Mouse (Mus musculus): ENCODE data around the gene Zfhx3. TPM values are rescaled to one million over a fixed set of nuclear protein-coding genes. Genes with fewer than 3 reads are reported as not detected.

Zfhx3 gene
- polyA plus RNA-seq, 1 experiment from 2014 or later = 1.2 TPM

GRCm38 (mm10) chr8:108993718-108994117 lies 1051.3 kb downstream of the Zfhx3 start:
- Histone ChIP-seq H3K9me3 (replicated peaks; ENCODE audit: control insufficient read depth, low read length) (no peaks in the 10 kb centered on the region), H3K27me3 (ENCODE audit: control insufficient read depth, insufficient read depth, low read depth, low read length) (no peaks in the 10 kb centered on the region), H3K4me2 (ENCODE audit: low read depth, low read length) (no peak overlapping the region), H3K4me3 (ENCODE audit: low read depth, low read length) (no peak overlapping the region), H3K4me1 (ENCODE audit: control insufficient read depth, low read depth, low read length) (no peaks in the 10 kb centered on the region; the same call in 1 of the 2 replicates), H3K36me3 (ENCODE audit: control insufficient read depth, insufficient read depth) (no peaks in the 10 kb centered on the region), H3K9ac (ENCODE audit: low read depth, low read length) (no peak overlapping the region), H3K27ac (ENCODE audit: low read length) (no peak overlapping the region; the same call in 1 of the 2 replicates)
- WGBS (ENCODE audit: insufficient replicate concordance) = 28% methylated on average over 2 of the region's 2 CpGs
- no peak; the same call in 1 of the 2 replicates for ATAC-seq (ENCODE audit: low read depth)

DNA sequence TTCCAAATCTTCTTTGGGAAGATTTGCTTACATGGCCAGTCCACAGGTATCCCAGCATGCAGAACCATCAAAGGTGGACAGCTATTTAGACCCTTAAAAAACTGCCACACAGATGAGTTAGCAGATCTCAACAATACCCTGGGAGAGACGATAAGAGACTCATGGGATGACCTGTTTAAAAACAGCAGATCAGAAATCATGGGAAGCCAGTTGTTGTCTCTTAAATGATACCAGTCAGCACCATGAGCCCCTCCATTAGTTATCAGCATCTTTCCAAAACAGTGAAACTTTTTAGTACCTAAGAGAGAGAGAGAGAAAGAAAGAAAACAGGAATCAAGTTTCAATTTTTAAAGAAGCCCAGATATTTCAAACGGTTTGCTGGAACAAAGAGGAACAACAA lies 1051.7 kb downstream of the Zfhx3 start:
- H3K27me3 ChIP-seq (ENCODE audit: control insufficient read depth, insufficient read depth, low read depth, low read length) = no peaks in the 10 kb centered on the region
- H3K4me2 ChIP-seq (ENCODE audit: low read depth, low read length) = no peak overlapping the region
- no peaks in the 10 kb centered on the region for H3K9me3 ChIP-seq (replicated peaks; ENCODE audit: control insufficient read depth, low read length)
- WGBS (ENCODE audit: insufficient replicate concordance) = 33% methylated on average over 2 of the region's 2 CpGs
- H3K36me3 ChIP-seq (ENCODE audit: control insufficient read depth, insufficient read depth) = no peaks in the 10 kb centered on the region
- H3K9ac ChIP-seq (ENCODE audit: low read depth, low read length) = no peak overlapping the region
- no peaks in the 10 kb centered on the region; the same call in 1 of the 2 replicates for H3K4me1 ChIP-seq (ENCODE audit: control insufficient read depth, low read depth, low read length)
- no peak for ATAC-seq (ENCODE audit: low read depth)
- H3K27ac ChIP-seq (ENCODE audit: low read length) = no peak overlapping the region
- no peak overlapping the region for H3K4me3 ChIP-seq (ENCODE audit: low read depth, low read length)

- no peaks in the 10 kb centered on the region for H3K27me3 ChIP-seq (ENCODE audit: control insufficient read depth, insufficient read depth, low read depth, low read length)
- 61% methylated on average over 5 of the region's 5 CpGs for WGBS (ENCODE audit: insufficient replicate concordance)
- no peak overlapping the region for H3K4me2 ChIP-seq (ENCODE audit: low read depth, low read length)
- no peaks in the 10 kb centered on the region; the same call in 1 of the 2 replicates for H3K4me1 ChIP-seq (ENCODE audit: control insufficient read depth, low read depth, low read length)
- no peaks in the 10 kb centered on the region for H3K36me3 ChIP-seq (ENCODE audit: control insufficient read depth, insufficient read depth)
- no peaks in the 10 kb centered on the region for H3K9me3 ChIP-seq (replicated peaks; ENCODE audit: control insufficient read depth, low read length)
- H3K9ac ChIP-seq (ENCODE audit: low read depth, low read length) = no peak overlapping the region
- ATAC-seq (ENCODE audit: low read depth) = no peak
- H3K27ac ChIP-seq (ENCODE audit: low read length) = no peak overlapping the region
- H3K4me3 ChIP-seq (ENCODE audit: low read depth, low read length) = no peak overlapping the region
These were observed 1052.4 kb downstream of the Zfhx3 start for GRCm38 (mm10) chr8:108994880-108995279.

GRCm38 (mm10) chr8:108997334-108997733 lies 1054.9 kb downstream of the Zfhx3 start:
- WGBS (ENCODE audit: insufficient replicate concordance) = 25% methylated on average over 3 of the region's 3 CpGs
- no peaks in the 10 kb centered on the region for H3K36me3 ChIP-seq (ENCODE audit: control insufficient read depth, insufficient read depth)
- no peaks in the 10 kb centered on the region for H3K4me1 ChIP-seq (ENCODE audit: control insufficient read depth, low read depth, low read length)
- no peak overlapping the region for H3K27ac ChIP-seq (ENCODE audit: low read length)
- no peaks in the 10 kb centered on the region for H3K9me3 ChIP-seq (replicated peaks; ENCODE audit: control insufficient read depth, low read length)
- no peak overlapping the region for H3K4me2 ChIP-seq (ENCODE audit: low read depth, low read length)
- H3K9ac ChIP-seq (ENCODE audit: low read depth, low read length) = no peak overlapping the region
- ATAC-seq (ENCODE audit: low read depth) = no peak
- no peak overlapping the region for H3K4me3 ChIP-seq (ENCODE audit: low read depth, low read length)
- H3K27me3 ChIP-seq (ENCODE audit: control insufficient read depth, insufficient read depth, low read depth, low read length) = no peaks in the 10 kb centered on the region

GRCm38 (mm10) chr8:108999297-109000249 lies 1057.1 kb downstream of the Zfhx3 start:
- no peaks in the 10 kb centered on the region for H3K36me3 ChIP-seq (ENCODE audit: control insufficient read depth, insufficient read depth)
- H3K27me3 ChIP-seq (ENCODE audit: control insufficient read depth, insufficient read depth, low read depth, low read length) = no peaks in the 10 kb centered on the region
- no peak overlapping the region for H3K4me3 ChIP-seq (ENCODE audit: low read depth, low read length)
- no peaks in the 10 kb centered on the region for H3K9me3 ChIP-seq (replicated peaks; ENCODE audit: control insufficient read depth, low read length)
- ATAC-seq (ENCODE audit: low read depth) = no peak
- no peak overlapping the region for H3K4me2 ChIP-seq (ENCODE audit: low read depth, low read length)
- H3K9ac ChIP-seq (ENCODE audit: low read depth, low read length) = no peak overlapping the region
- no peaks in the 10 kb centered on the region for H3K4me1 ChIP-seq (ENCODE audit: control insufficient read depth, low read depth, low read length)
- WGBS (ENCODE audit: insufficient replicate concordance) = 73% methylated on average over 15 of the region's 15 CpGs
- H3K27ac ChIP-seq (ENCODE audit: low read length) = no peak overlapping the region

GRCm38 (mm10) chr8:109001031-109001430 lies 1058.6 kb downstream of the Zfhx3 start:
- Histone ChIP-seq H3K4me3 (ENCODE audit: low read depth, low read length) (no peak overlapping the region), H3K36me3 (ENCODE audit: control insufficient read depth, insufficient read depth) (no peaks in the 10 kb centered on the region), H3K4me1 (ENCODE audit: control insufficient read depth, low read depth, low read length) (no peaks in the 10 kb centered on the region), H3K27ac (ENCODE audit: low read length) (no peak overlapping the region), H3K27me3 (ENCODE audit: control insufficient read depth, insufficient read depth, low read depth, low read length) (no peaks in the 10 kb centered on the region), H3K4me2 (ENCODE audit: low read depth, low read length) (no peak overlapping the region), H3K9me3 (replicated peaks; ENCODE audit: control insufficient read depth, low read length) (no peaks in the 10 kb centered on the region), H3K9ac (ENCODE audit: low read depth, low read length) (no peak overlapping the region)
- no peak for ATAC-seq (ENCODE audit: low read depth)
- WGBS (ENCODE audit: insufficient replicate concordance) = 68% methylated on average over 9 of the region's 9 CpGs

DNA sequence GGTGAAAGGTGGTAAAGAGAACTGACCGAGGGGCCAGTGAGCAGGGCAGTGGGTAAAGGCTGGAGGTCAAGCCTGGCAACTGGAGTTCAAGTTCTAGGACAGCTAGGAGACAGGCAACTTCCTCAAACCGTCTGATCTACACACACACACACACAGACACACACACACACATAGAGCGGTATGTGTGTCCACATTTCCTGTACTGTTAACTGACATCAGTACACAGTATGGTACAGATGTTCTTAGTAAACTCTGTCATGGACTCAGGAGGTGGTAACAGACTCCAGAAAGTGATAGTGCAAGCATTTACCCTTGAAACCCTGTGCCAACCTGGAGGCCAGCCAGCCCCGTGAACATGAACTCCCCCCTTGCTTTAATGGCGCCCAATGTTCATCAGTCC lies 1059.5 kb downstream of the Zfhx3 start:
- no peak for ATAC-seq (ENCODE audit: low read depth)
- no peaks in the 10 kb centered on the region for H3K9me3 ChIP-seq (replicated peaks; ENCODE audit: control insufficient read depth, low read length)
- H3K9ac ChIP-seq (ENCODE audit: low read depth, low read length) = no peak overlapping the region
- no peaks in the 10 kb centered on the region for H3K36me3 ChIP-seq (ENCODE audit: control insufficient read depth, insufficient read depth)
- H3K4me3 ChIP-seq (ENCODE audit: low read depth, low read length) = no peak overlapping the region
- no peaks in the 10 kb centered on the region for H3K27me3 ChIP-seq (ENCODE audit: control insufficient read depth, insufficient read depth, low read depth, low read length)
- H3K27ac ChIP-seq (ENCODE audit: low read length) = no peak overlapping the region
- H3K4me1 ChIP-seq (ENCODE audit: control insufficient read depth, low read depth, low read length) = no peaks in the 10 kb centered on the region
- no peak overlapping the region for H3K4me2 ChIP-seq (ENCODE audit: low read depth, low read length)
- 56% methylated on average over 5 of the region's 5 CpGs for WGBS (ENCODE audit: insufficient replicate concordance)

DNA sequence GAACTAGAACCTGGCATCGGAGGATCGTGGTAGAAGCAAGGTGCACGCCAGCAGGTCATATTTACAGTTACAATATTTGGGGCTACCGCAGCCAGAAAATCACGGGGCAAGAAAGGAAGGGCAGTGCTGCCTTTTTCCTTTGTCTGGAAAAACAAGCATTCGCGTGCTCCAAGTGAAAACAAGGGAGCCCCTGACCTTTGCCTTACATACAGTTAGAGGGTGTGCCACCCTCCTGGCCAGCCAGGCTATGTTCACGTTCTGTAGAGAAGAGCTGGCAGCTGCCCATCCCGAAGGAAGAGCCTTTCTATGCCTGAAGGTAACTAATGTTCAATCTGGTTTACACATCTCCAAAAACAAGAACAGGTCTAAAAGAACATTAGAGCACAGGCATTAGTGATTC lies 1064.5 kb downstream of the Zfhx3 start:
- H3K4me3 ChIP-seq (ENCODE audit: low read depth, low read length) = no peak overlapping the region
- WGBS (ENCODE audit: insufficient replicate concordance) = 67% methylated on average over 9 of the region's 9 CpGs
- H3K36me3 ChIP-seq (ENCODE audit: control insufficient read depth, insufficient read depth) = no peaks in the 10 kb centered on the region
- H3K9ac ChIP-seq (ENCODE audit: low read depth, low read length) = no peak overlapping the region
- H3K27ac ChIP-seq (ENCODE audit: low read length) = no peak overlapping the region
- no peak overlapping the region for H3K4me2 ChIP-seq (ENCODE audit: low read depth, low read length)
- no peaks in the 10 kb centered on the region for H3K4me1 ChIP-seq (ENCODE audit: control insufficient read depth, low read depth, low read length)
- H3K9me3 ChIP-seq (replicated peaks; ENCODE audit: control insufficient read depth, low read length) = no peaks in the 10 kb centered on the region
- ATAC-seq (ENCODE audit: low read depth) = no peak
- no peaks in the 10 kb centered on the region for H3K27me3 ChIP-seq (ENCODE audit: control insufficient read depth, insufficient read depth, low read depth, low read length)
